Mouse (Mus musculus) lung, embryonic 14.5 days (tissue): Measurements from ENCODE around the gene Zdhhc21. TPM values are rescaled to one million over a fixed set of nuclear protein-coding genes. Genes with fewer than 3 reads are reported as not detected.
A peak's percentile ranks its signal among the peaks of the same experiment; 100 is the strongest.

ENCODE experiments used
- ATAC-seq: fragments of 200-750 bp; cut with Nextera tagmentation; 2 replicates; pipeline ENCODE4 v1.8.0; 2017; ENCODE audit warnings: mild to moderate bottlenecking, moderate TSS enrichment, moderate library complexity; ENCODE audit not compliant: insufficient read depth
- DNase-seq: peaks from one replicate; pipeline ENCODE4 v3.0.0-alpha.2; 2015
- H3K27ac ChIP-seq: fragments of 300-500 bp; sonication (generic); 2 replicates; pipeline ENCODE4 v1.5.1; 2014; ENCODE audit warnings: low read depth, mild to moderate bottlenecking, moderate library complexity
- H3K27me3 ChIP-seq: fragments of 300-500 bp; sonication (generic); 2 replicates; pipeline ENCODE4 v1.6.1; 2014; ENCODE audit warnings: low read length, control low read depth; ENCODE audit not compliant: insufficient read depth
- H3K36me3 ChIP-seq: fragments of 300-500 bp; sonication (generic); 2 replicates; pipeline ENCODE4 v1.6.1; 2014; ENCODE audit warnings: control low read depth; ENCODE audit not compliant: insufficient read depth
- H3K4me1 ChIP-seq: fragments of 300-500 bp; sonication (generic); 2 replicates; pipeline ENCODE4 v1.6.1; 2014; ENCODE audit warnings: antibody characterized with exemption, control low read depth; ENCODE audit not compliant: insufficient read depth
- H3K4me2 ChIP-seq: fragments of 300-500 bp; sonication (generic); 2 replicates; pipeline ENCODE4 v1.6.1; 2014; ENCODE audit warnings: mild to moderate bottlenecking
- H3K4me3 ChIP-seq: fragments of 300-500 bp; sonication (generic); 2 replicates; pipeline ENCODE4 v1.5.1; 2014; ENCODE audit warnings: low read depth, low read length
- H3K9ac ChIP-seq: fragments of 300-500 bp; sonication (generic); 2 replicates; pipeline ENCODE4 v1.6.1; 2014
- H3K9me3 ChIP-seq: fragments of 300-500 bp; sonication (generic); 2 replicates; pipeline ENCODE4 v1.6.1; 2016; ENCODE audit warnings: low read depth, low read length, control low read depth
- CTCF ChIP-seq: IDR thresholded peaks from 2 replicates; pipeline ENCODE4 v1.5.1; 2016; ENCODE audit warnings: antibody characterized with exemption, low read depth
- WGBS: fragments of 180-500 bp; shearing (Covaris S2); extraction: QIAGEN DNeasy Blood & Tissue Kit; methylation state at CpG from one replicate; pipeline ENCODE4 v1.1.7; 2014; 5-methylcytosine and 5-hydroxymethylcytosine counted together
- polyA plus RNA-seq: library from polyadenylated mRNA; unstranded; fragments of >200 nt; fragmentation: Nextera tagmentation; extraction: Ambion mirVana; gene quantifications from 2 replicates; pipeline ENCODE4 v1.2.1, GENCODE M21; 2014

The Zdhhc21 gene
- polyA plus RNA-seq, 1 experiment from 2014 or later: 17.5 TPM

- DNase-seq: no peak
- Histone ChIP-seq H3K4me2 (no peak overlapping the region), H3K27ac (no peak overlapping the region), H3K4me1 (no peaks in the 10 kb centered on the region), H3K9ac (no peak overlapping the region), H3K27me3 (no peaks in the 10 kb centered on the region), H3K4me3 (no peak overlapping the region), H3K9me3 (no peaks in the 10 kb centered on the region), H3K36me3 (no peaks in the 10 kb centered on the region)
- TF ChIP-seq CTCF: no peak
- WGBS: 82% methylated on average over 8 of the region's 8 CpGs
- no peak for ATAC-seq
Observed at GRCm38 (mm10) chr4:82864974-82865699, 5.4 kb upstream of the Zdhhc21 start.

- no peak overlapping the region for H3K4me2 ChIP-seq
- no peaks in the 10 kb centered on the region; the same call in none of the 2 replicates for H3K4me1 ChIP-seq
- no peaks in the 10 kb centered on the region for H3K36me3 ChIP-seq
- no peak for ATAC-seq
- H3K27ac ChIP-seq: no peak overlapping the region
- no peak overlapping the region for H3K9ac ChIP-seq
- H3K4me3 ChIP-seq: no peak overlapping the region
- no peak for DNase-seq
- H3K9me3 ChIP-seq: no peaks in the 10 kb centered on the region
- WGBS: 90% methylated on average over 8 of the region's 8 CpGs
- H3K27me3 ChIP-seq: no peaks in the 10 kb centered on the region
- TF ChIP-seq CTCF: no peak
Observed at GRCm38 (mm10) chr4:82863316-82863715, 3.6 kb upstream of the Zdhhc21 start.

GRCm38 (mm10) chr4:82861451-82861850, 1.7 kb upstream of the Zdhhc21 start:
- WGBS: 91% methylated on average over 2 of the region's 2 CpGs
- no peaks in the 10 kb centered on the region for H3K9me3 ChIP-seq
- no peaks in the 10 kb centered on the region for H3K27me3 ChIP-seq
- H3K36me3 ChIP-seq: no peaks in the 10 kb centered on the region
- no peaks in the 10 kb centered on the region; the same call in none of the 2 replicates for H3K4me1 ChIP-seq
- no peak for DNase-seq
- no peak overlapping the region for H3K27ac ChIP-seq
- no peak for ATAC-seq
- H3K4me2 ChIP-seq: no peak overlapping the region
- no peak for TF ChIP-seq CTCF
- H3K9ac ChIP-seq: no peak overlapping the region
- H3K4me3 ChIP-seq: no peak overlapping the region

DNA sequence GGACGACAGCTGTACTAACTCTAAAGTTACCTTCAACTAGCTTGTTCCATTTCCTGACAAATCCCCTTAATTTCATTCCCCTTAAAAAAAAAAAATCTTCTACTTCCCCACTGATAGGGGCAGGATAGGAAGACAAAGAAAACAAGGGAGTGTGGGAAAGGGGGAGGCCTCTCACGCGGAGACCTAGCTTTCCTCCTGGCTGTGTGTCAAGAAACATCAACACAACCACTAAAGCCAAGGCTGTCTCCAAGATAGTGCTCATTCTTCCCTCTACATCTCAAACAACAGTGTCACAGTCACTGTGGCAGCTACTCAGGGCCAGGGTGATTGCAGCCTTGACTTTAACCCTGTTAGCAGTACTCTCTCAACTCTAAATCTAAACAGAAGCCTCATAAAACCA, 808 bp upstream of the Zdhhc21 start:
- no peak for ATAC-seq
- no peak overlapping the region for H3K27ac ChIP-seq
- H3K36me3 ChIP-seq: no peaks in the 10 kb centered on the region

GRCm38 (mm10) chr4:82858431-82859010, 1.2 kb downstream of the Zdhhc21 start:
- H3K36me3 ChIP-seq: no peaks in the 10 kb centered on the region
- DNase-seq (no peak), ATAC-seq (no peak)
- no peaks in the 10 kb centered on the region for H3K9me3 ChIP-seq
- H3K4me3 ChIP-seq: peak overlapping the region; percentile 82
- no peaks in the 10 kb centered on the region; the same call in none of the 2 replicates for H3K4me1 ChIP-seq
- no peak overlapping the region for H3K27ac ChIP-seq
- peak overlapping the region; percentile 83 for H3K4me2 ChIP-seq
- peak overlapping the region; percentile 87 for H3K9ac ChIP-seq
- WGBS: 32% methylated on average over 4 of the region's 4 CpGs
- no peaks in the 10 kb centered on the region for H3K27me3 ChIP-seq
- no peak for TF ChIP-seq CTCF

More for the DNA sequence above, 808 bp upstream of the Zdhhc21 start:
- TF ChIP-seq CTCF: no peak
- H3K9ac ChIP-seq: no peak overlapping the region
- H3K4me1 ChIP-seq: no peaks in the 10 kb centered on the region; the same call in none of the 2 replicates
- no peaks in the 10 kb centered on the region for H3K9me3 ChIP-seq
- WGBS: 28% methylated on average over 3 of the region's 3 CpGs
- no peaks in the 10 kb centered on the region for H3K27me3 ChIP-seq
- H3K4me3 ChIP-seq: no peak overlapping the region
- H3K4me2 ChIP-seq: no peak overlapping the region
- DNase-seq: peak; percentile 50

GRCm38 (mm10) chr4:82856986-82857385, 2.8 kb downstream of the Zdhhc21 start:
- H3K27me3 ChIP-seq: no peaks in the 10 kb centered on the region
- H3K27ac ChIP-seq: no peak overlapping the region
- no peak overlapping the region for H3K4me2 ChIP-seq
- DNase-seq: no peak
- no peak overlapping the region for H3K9ac ChIP-seq
- ATAC-seq: no peak
- no peak for TF ChIP-seq CTCF
- H3K4me1 ChIP-seq: no peaks in the 10 kb centered on the region; the same call in none of the 2 replicates
- H3K9me3 ChIP-seq: no peaks in the 10 kb centered on the region
- WGBS: 86% methylated on average over 3 of the region's 3 CpGs
- H3K4me3 ChIP-seq: no peak overlapping the region
- peaks cover 5% of the 10 kb centered on the region; the same call in 1 of the 2 replicates for H3K36me3 ChIP-seq

- no peak overlapping the region for H3K9ac ChIP-seq
- 61% methylated on average over 2 of the region's 2 CpGs for WGBS
Observed at GRCm38 (mm10) chr4:82853809-82854208, 5.9 kb downstream of the Zdhhc21 start.

More at GRCm38 (mm10) chr4:82853809-82854208, 5.9 kb downstream of the Zdhhc21 start:
- Histone ChIP-seq H3K27ac (no peak overlapping the region), H3K4me1 (no peaks in the 10 kb centered on the region; the same call in 1 of the 2 replicates), H3K36me3 (peaks cover 5% of the 10 kb centered on the region; the same call in 1 of the 2 replicates), H3K27me3 (no peaks in the 10 kb centered on the region), H3K4me3 (no peak overlapping the region), H3K9me3 (no peaks in the 10 kb centered on the region), H3K4me2 (no peak overlapping the region)
- ATAC-seq (no peak), DNase-seq (no peak)
- TF ChIP-seq CTCF: no peak
